Mouse (Mus musculus) kidney, adult 2 months (tissue): ENCODE results near the gene Cd79b.

Experiments
- CTCF ChIP-seq: fragments of 200-500 bp; conservative IDR thresholded peaks from 2 replicates; pipeline ENCODE4 v1.5.1; 2011; ENCODE audit warnings: low read depth, mild to moderate bottlenecking, control low read depth, low read length, moderate library complexity, mixed read lengths; ENCODE audit not compliant: insufficient read depth, insufficient read length
- POLR2A ChIP-seq: fragments of 200-500 bp; IDR thresholded peaks from one replicate; pipeline ENCODE4 v1.6.1; 2011; ENCODE audit warnings: low read depth, low read length, control low read depth

GRCm38 (mm10) chr11:106308162-106308561, 6.4 kb downstream of the Cd79b start:
- TF ChIP-seq CTCF: no peak
- TF ChIP-seq POLR2A: no peak
